Mouse (Mus musculus) ES-E14 (cell line): Measurements from ENCODE around the gene Iqce. TPM values are rescaled to one million over a fixed set of nuclear protein-coding genes. Genes with fewer than 3 reads are reported as not detected.

ENCODE experiments used
- DNase-seq: peaks from one replicate; pipeline ENCODE4 v3.0.0-alpha.2; 2013; ENCODE audit warnings: low read depth, low spot score
- H3K27ac ChIP-seq: 2 replicates; pipeline ENCODE4 v1.5.1; 2012; ENCODE audit warnings: low read depth, mild to moderate bottlenecking, low read length, moderate library complexity, mixed read lengths; ENCODE audit not compliant: poor library complexity, insufficient read depth, severe bottlenecking
- H3K36me3 ChIP-seq: 2 replicates; pipeline ENCODE4 v1.6.1; 2012; ENCODE audit warnings: mild to moderate bottlenecking, low read length, moderate library complexity, mixed read lengths; ENCODE audit not compliant: control insufficient read depth, poor library complexity, insufficient read depth, severe bottlenecking
- H3K4me1 ChIP-seq, 2 experiments: fragments of 150-350 bp in 1 of 2; sonication (generic) in 1 of 2; 2 replicates each; pipeline ENCODE4 v1.6.1; 2012; ENCODE audit warnings: low read length in 2 of 2, mild to moderate bottlenecking in 1 of 2, mixed read lengths in 1 of 2; ENCODE audit not compliant: control insufficient read depth in 2 of 2, insufficient read depth in 2 of 2, poor library complexity in 1 of 2
- H3K4me3 ChIP-seq, 2 experiments: fragments of 150-350 bp in 1 of 2; sonication (generic) in 1 of 2; 2 replicates each; pipeline ENCODE4 v1.5.1; 2012; ENCODE audit warnings: low read length in 2 of 2, low read depth in 1 of 2, mild to moderate bottlenecking in 1 of 2, mixed read lengths in 1 of 2; ENCODE audit not compliant: insufficient read depth in 1 of 2, poor library complexity in 1 of 2, severe bottlenecking in 1 of 2
- H3K9ac ChIP-seq: 2 replicates; pipeline ENCODE4 v1.6.1; 2012; ENCODE audit warnings: low read depth, mild to moderate bottlenecking, low read length, mixed read lengths; ENCODE audit not compliant: poor library complexity, insufficient read depth, severe bottlenecking
- H3K9me3 ChIP-seq: fragments of 150-350 bp; sonication (generic); 2 replicates; pipeline ENCODE4 v1.6.1; 2012; ENCODE audit warnings: low read depth, mild to moderate bottlenecking, low read length; ENCODE audit not compliant: control insufficient read depth, insufficient read depth
- CHD2 ChIP-seq: IDR thresholded peaks from 2 replicates; pipeline ENCODE4 v1.6.1; 2014; ENCODE audit warnings: mild to moderate bottlenecking, low read depth, low read length, inconsistent platforms
- HCFC1 ChIP-seq: IDR thresholded peaks from 2 replicates; pipeline ENCODE4 v1.6.1; 2012; ENCODE audit warnings: low read length, inconsistent platforms, borderline replicate concordance; ENCODE audit not compliant: insufficient read depth
- MAFK ChIP-seq: IDR thresholded peaks from 2 replicates; pipeline ENCODE4 v1.6.1; 2014; ENCODE audit warnings: mild to moderate bottlenecking, low read depth, low read length, inconsistent platforms; ENCODE audit not compliant: insufficient read depth
- ZC3H11A ChIP-seq: IDR thresholded peaks from 2 replicates; pipeline ENCODE4 v1.6.1; 2012; ENCODE audit warnings: low read depth, mild to moderate bottlenecking, inconsistent platforms, low read length, borderline replicate concordance
- ZNF384 ChIP-seq: IDR thresholded peaks from 2 replicates; pipeline ENCODE4 v1.6.1; 2012; ENCODE audit warnings: low read depth, low read length, inconsistent platforms
- in situ Hi-C, 2 experiments: fragments of 600-800 bp; cut with MboI; formaldehyde crosslinking; loops; one replicate each; pipeline ENCODE4 v1.15.1; 2025; ENCODE audit warnings: low sequenced_read_pairs in 2 of 2, inconsistent platforms in 1 of 2; ENCODE audit not compliant: unreplicated experiment in 2 of 2
- total RNA-seq: library from RNA; depleted of rRNA; stranded (reverse); fragments of 300-350 nt; gene quantifications from 2 replicates; pipeline ENCODE4 v1.2.3, GENCODE M21; 2012

The Iqce gene
- total RNA-seq, 1 experiment, result 9.9 TPM

- Histone ChIP-seq H3K9me3 (no peaks in the 10 kb centered on the region), H3K36me3 (no peaks in the 10 kb centered on the region; the same call in 1 of the 2 replicates), H3K27ac (no peak overlapping the region), H3K4me1 (peaks cover 0 to 3% of the 10 kb centered on the region in 2 experiments; a peak in 1 of 4 replicates), H3K4me3 (no peak overlapping the region), H3K9ac (no peak overlapping the region)
- DNase-seq, result no peak
- TF ChIP-seq MAFK (no peak), HCFC1 (no peak), ZC3H11A (no peak), ZNF384 (no peak), CHD2 (no peak)
- in situ Hi-C loops, result no loop called here
Observed at GRCm38 (mm10) chr5:140636316-140637057, 65.7 kb downstream of the Iqce start.

DNA sequence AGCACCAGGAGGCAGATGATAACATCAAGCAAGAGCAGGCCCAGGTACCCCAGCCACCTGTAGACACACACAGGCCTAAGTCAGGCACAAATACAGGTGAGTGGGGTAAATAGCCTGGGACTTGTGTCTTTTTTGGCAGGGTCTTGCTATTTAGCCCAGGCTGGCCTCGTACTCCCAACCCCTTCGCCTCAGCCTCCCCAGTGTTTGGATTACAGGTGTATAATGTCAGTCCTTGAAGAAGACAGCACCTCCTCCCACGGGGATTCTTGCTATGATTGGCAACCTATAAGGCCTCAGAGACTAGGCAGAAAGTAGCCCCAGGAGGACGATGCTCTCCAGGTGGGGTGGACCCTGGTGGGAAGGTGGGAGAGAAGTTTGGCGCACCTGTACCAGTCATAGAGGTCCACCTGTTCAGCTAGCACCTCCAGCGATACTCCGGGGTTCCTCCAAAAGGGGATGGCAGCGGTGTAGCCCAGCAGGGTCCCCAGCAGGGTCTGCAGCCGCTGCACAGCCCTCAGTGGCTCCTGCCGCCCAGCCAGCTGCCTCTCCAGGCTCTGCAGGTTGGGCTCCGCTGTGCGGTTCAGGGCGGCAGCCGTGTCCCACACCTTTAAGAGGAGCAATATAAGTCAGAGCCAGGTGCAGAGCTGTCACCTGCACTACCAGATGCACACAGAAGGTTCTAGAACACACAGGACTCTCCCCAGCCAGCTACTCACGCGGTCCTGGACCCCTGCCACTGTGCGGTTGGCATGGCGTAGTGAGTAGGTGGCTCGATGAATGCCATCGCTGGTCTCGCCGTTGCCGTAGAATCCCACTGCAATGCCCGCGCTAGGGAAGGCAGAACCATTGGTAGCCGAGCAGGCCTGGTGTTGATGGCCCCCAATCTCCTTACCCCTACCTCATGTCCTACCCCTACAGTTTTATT lies 67.1 kb downstream of the Iqce start:
- H3K4me1 ChIP-seq, result peaks cover 0 to 3% of the 10 kb centered on the region in 2 experiments; a peak in 1 of 4 replicates
- no peak overlapping the region for H3K4me3 ChIP-seq
- TF ChIP-seq MAFK (no peak), ZNF384 (no peak), CHD2 (no peak), ZC3H11A (no peak), HCFC1 (no peak)
- no peak overlapping the region for H3K9ac ChIP-seq
- in situ Hi-C loops, result no loop called here
- H3K9me3 ChIP-seq, result no peaks in the 10 kb centered on the region
- DNase-seq, result no peak
- H3K36me3 ChIP-seq, result no peaks in the 10 kb centered on the region; the same call in 1 of the 2 replicates
- no peak overlapping the region for H3K27ac ChIP-seq

DNA sequence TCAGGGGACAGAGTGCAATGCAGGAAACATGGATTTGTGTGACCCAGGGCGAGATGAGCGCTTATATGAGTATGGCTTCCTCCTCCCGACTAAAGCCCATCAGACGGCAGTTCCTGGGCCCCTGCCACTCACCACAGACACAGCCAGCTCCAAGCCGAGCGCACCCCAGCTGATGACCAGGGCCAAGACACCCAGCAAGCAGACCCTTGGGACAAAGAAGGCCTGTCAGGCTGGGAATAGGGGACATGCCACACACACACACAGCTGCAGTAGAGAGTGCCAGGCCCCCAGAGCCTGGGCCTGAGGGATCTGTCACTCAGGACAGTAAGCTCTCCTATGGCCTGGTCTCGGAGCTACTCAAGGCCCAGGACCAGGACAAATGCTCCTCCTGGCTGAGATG lies 68.7 kb downstream of the Iqce start:
- in situ Hi-C loops, result no loop called here
- Histone ChIP-seq H3K27ac (no peak overlapping the region), H3K4me1 (peaks cover 0 to 3% of the 10 kb centered on the region in 2 experiments; a peak in 1 of 4 replicates), H3K9ac (no peak overlapping the region), H3K9me3 (no peaks in the 10 kb centered on the region), H3K4me3 (no peak overlapping the region), H3K36me3 (no peaks in the 10 kb centered on the region; the same call in 1 of the 2 replicates)
- no peak for TF ChIP-seq MAFK
- TF ChIP-seq CHD2, result no peak
- no peak for TF ChIP-seq ZNF384
- no peak for TF ChIP-seq ZC3H11A
- TF ChIP-seq HCFC1, result no peak
- DNase-seq, result no peak

- Histone ChIP-seq H3K4me3 (no peak overlapping the region), H3K36me3 (peaks cover 6% of the 10 kb centered on the region; the same call in 1 of the 2 replicates), H3K9ac (no peak overlapping the region), H3K4me1 (no peaks in the 10 kb centered on the region; a peak in 1 of 4 replicates), H3K9me3 (no peaks in the 10 kb centered on the region), H3K27ac (no peak overlapping the region)
- DNase-seq, result no peak
- no peak for TF ChIP-seq HCFC1
- no peak for TF ChIP-seq MAFK
- no peak for TF ChIP-seq CHD2
- no peak for TF ChIP-seq ZC3H11A
- TF ChIP-seq ZNF384, result no peak
- in situ Hi-C loops, result no loop called here
Observed at GRCm38 (mm10) chr5:140628995-140629394, 73.2 kb downstream of the Iqce start.
